Mouse (Mus musculus) erythroblast, embryonic 14.5 days (primary cell): Measurements from ENCODE around the gene Sh3glb1. TPM values are rescaled to one million over a fixed set of nuclear protein-coding genes. Genes with fewer than 3 reads are reported as not detected.
A peak's percentile ranks its signal among the peaks of the same experiment; 100 is the strongest.
"Not testable (repeated sequence)": the region's sequence is repeated elsewhere in the genome, so short reads cannot be mapped to it uniquely, and the experiment has no call there.

Experiments
- H3K27me3 ChIP-seq: 2 replicates; pipeline ENCODE4 v1.6.1; 2012; ENCODE audit warnings: inconsistent platforms; ENCODE audit not compliant: control insufficient read depth
- H3K36me3 ChIP-seq: 2 replicates; pipeline ENCODE4 v1.6.1; 2012; ENCODE audit warnings: mild to moderate bottlenecking, inconsistent platforms; ENCODE audit not compliant: control insufficient read depth
- H3K4me1 ChIP-seq: 2 replicates; pipeline ENCODE4 v1.6.1; 2012; ENCODE audit warnings: inconsistent platforms; ENCODE audit not compliant: control insufficient read depth
- H3K4me3 ChIP-seq: replicated peaks from 2 replicates; pipeline ENCODE3; 2012; ENCODE audit warnings: moderate library complexity, mild to moderate bottlenecking, inconsistent platforms
- H3K9me3 ChIP-seq: 2 replicates; pipeline ENCODE4 v1.6.1; 2012; ENCODE audit warnings: low read length, inconsistent platforms, mixed read lengths; ENCODE audit not compliant: control insufficient read depth
- GATA1 ChIP-seq: IDR thresholded peaks from 2 replicates; pipeline ENCODE4 v1.6.1; 2012; ENCODE audit warnings: low read length, inconsistent platforms, mixed read lengths
- TAL1 ChIP-seq: IDR thresholded peaks from 3 replicates; pipeline ENCODE4 v1.6.1; 2012; ENCODE audit warnings: low read length, inconsistent platforms, mixed read lengths
- polyA plus RNA-seq: library from polyadenylated mRNA; stranded (reverse); fragments of >175 nt; gene quantifications from 2 replicates; pipeline ENCODE4 v1.2.3, GENCODE M21; 2012

Sh3glb1 gene
- polyA plus RNA-seq, 1 experiment = 16.1 TPM

DNA sequence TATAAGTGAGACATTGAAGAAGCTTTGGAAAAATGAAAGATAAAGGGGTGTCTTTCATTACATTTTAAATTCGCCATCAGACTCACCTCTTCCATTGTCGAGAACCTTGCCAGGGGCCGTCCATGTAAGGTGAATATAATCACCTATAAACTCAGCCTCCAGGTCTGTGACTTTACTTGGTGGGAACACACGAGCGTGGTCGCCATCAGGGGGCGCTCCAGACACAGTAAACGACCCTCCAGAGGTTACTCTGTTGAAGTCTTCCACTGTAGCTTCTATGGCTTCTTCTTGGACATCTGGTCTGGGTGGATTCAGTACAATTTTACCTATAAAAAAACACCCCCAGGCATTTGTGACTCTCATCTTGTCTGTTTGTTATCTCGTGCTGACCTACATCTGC is 16.7 kb upstream of the Sh3glb1 start:
- Histone ChIP-seq H3K4me3 (no peak overlapping the region), H3K36me3 (no peaks in the 10 kb centered on the region), H3K9me3 (peaks cover 3% of the 10 kb centered on the region; the same call in 1 of the 2 replicates), H3K4me1 (no peaks in the 10 kb centered on the region), H3K27me3 (no peaks in the 10 kb centered on the region)
- TF ChIP-seq TAL1 (no peak), GATA1 (no peak)

DNA sequence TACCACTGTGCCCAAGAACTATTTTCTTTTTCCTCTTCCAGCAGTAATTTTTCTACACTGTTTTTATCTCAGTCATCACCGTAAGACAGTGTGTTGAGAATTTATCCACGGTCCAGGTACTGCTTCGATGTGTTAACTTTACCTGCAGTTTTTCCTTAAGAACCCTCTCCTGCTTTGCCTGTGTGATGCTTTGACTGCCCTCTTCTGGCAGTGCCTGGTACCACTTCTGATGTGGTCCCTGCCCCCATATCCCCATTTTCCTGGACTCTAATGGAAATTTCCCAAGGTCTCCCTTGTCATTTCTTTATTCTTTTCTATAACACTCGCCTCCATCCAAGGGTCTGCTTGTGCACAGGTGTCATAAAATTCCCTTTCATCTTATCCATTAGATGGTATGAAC is 3.3 kb upstream of the Sh3glb1 start:
- no peak for TF ChIP-seq GATA1
- no peak for TF ChIP-seq TAL1

GRCm38 (mm10) chr3:144722566-144722965 is 2.4 kb upstream of the Sh3glb1 start:
- peaks cover 43% of the 10 kb centered on the region for H3K4me1 ChIP-seq

More for the DNA sequence above, 3.3 kb upstream of the Sh3glb1 start:
- peaks cover 34% of the 10 kb centered on the region for H3K4me1 ChIP-seq
- H3K27me3 ChIP-seq = no peaks in the 10 kb centered on the region
- peaks cover 2% of the 10 kb centered on the region; the same call in 1 of the 2 replicates for H3K36me3 ChIP-seq
- H3K4me3 ChIP-seq = no peak overlapping the region
- no peaks in the 10 kb centered on the region for H3K9me3 ChIP-seq

GRCm38 (mm10) chr3:144721860-144722256 is 1.7 kb upstream of the Sh3glb1 start:
- H3K4me1 ChIP-seq = peaks cover 49% of the 10 kb centered on the region
- peaks cover 15% of the 10 kb centered on the region for H3K36me3 ChIP-seq

More at GRCm38 (mm10) chr3:144722566-144722965, 2.4 kb upstream of the Sh3glb1 start:
- H3K4me3 ChIP-seq, H3K36me3 ChIP-seq, H3K27me3 ChIP-seq, H3K9me3 ChIP-seq: not testable (repeated sequence)

GRCm38 (mm10) chr3:144721077-144721859 is 1.1 kb upstream of the Sh3glb1 start:
- TF ChIP-seq GATA1 (no peak), TAL1 (no peak)
- Histone ChIP-seq H3K9me3 (no peaks in the 10 kb centered on the region), H3K27me3 (no peaks in the 10 kb centered on the region), H3K36me3 (peaks cover 21% of the 10 kb centered on the region), H3K4me3 (peak overlapping the region; percentile 90), H3K4me1 (peaks cover 55% of the 10 kb centered on the region)

More at GRCm38 (mm10) chr3:144721860-144722256, 1.7 kb upstream of the Sh3glb1 start:
- TF ChIP-seq TAL1 (no peak), GATA1 (no peak)
- H3K27me3 ChIP-seq = no peaks in the 10 kb centered on the region
- peak overlapping the region; percentile 90 for H3K4me3 ChIP-seq
- H3K9me3 ChIP-seq = no peaks in the 10 kb centered on the region

GRCm38 (mm10) chr3:144719088-144719900 is 841 bp downstream of the Sh3glb1 start:
- Histone ChIP-seq H3K4me3 (peak overlapping the region; percentile 90), H3K36me3 (peaks cover 38% of the 10 kb centered on the region), H3K4me1 (peaks cover 70% of the 10 kb centered on the region), H3K27me3 (no peaks in the 10 kb centered on the region), H3K9me3 (no peaks in the 10 kb centered on the region)
- no peak for TF ChIP-seq TAL1
- no peak for TF ChIP-seq GATA1

DNA sequence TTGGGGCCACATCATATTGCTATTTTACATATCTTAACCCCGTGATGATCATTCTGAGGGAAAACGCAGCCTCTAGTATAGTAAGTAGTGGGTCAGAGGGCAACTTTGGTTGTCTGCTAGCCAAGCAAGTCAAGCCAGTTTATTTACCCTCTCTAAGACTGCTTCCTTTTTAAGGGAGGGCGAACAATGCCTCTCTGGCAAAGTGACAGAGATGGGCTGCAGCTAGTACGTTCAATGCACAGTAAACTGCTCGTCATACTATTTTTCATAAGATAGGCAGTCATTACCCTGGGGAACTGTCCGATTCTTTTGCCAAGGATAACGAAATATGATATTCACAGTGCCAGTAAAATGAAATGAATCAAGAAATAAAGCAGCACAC is 1.4 kb downstream of the Sh3glb1 start:
- H3K4me3 ChIP-seq = peak overlapping the region; percentile 90
- H3K4me1 ChIP-seq = peaks cover 75% of the 10 kb centered on the region
- TF ChIP-seq TAL1 = no peak
- H3K9me3 ChIP-seq = no peaks in the 10 kb centered on the region
- H3K36me3 ChIP-seq = peaks cover 44% of the 10 kb centered on the region
- H3K27me3 ChIP-seq = no peaks in the 10 kb centered on the region

GRCm38 (mm10) chr3:144717835-144718234 is 2.3 kb downstream of the Sh3glb1 start:
- Histone ChIP-seq H3K27me3 (no peaks in the 10 kb centered on the region), H3K4me3 (peak overlapping the region; percentile 90), H3K4me1 (peaks cover 73% of the 10 kb centered on the region), H3K9me3 (no peaks in the 10 kb centered on the region), H3K36me3 (peaks cover 52% of the 10 kb centered on the region)
- no peak for TF ChIP-seq GATA1
- no peak for TF ChIP-seq TAL1

GRCm38 (mm10) chr3:144717121-144717520 is 3.0 kb downstream of the Sh3glb1 start:
- no peak for TF ChIP-seq TAL1
- no peak for TF ChIP-seq GATA1
- Histone ChIP-seq H3K9me3 (no peaks in the 10 kb centered on the region), H3K36me3 (peaks cover 59% of the 10 kb centered on the region), H3K27me3 (no peaks in the 10 kb centered on the region), H3K4me1 (peaks cover 67% of the 10 kb centered on the region), H3K4me3 (peak overlapping the region; percentile 90)
